Mouse (Mus musculus) hindbrain, embryonic 15.5 days (tissue): Measurements from ENCODE around the gene Rrm1. TPM values are rescaled to one million over a fixed set of nuclear protein-coding genes. Genes with fewer than 3 reads are reported as not detected.
"Not testable (repeated sequence)": the region's sequence is repeated elsewhere in the genome, so short reads cannot be mapped to it uniquely, and the experiment has no call there.

Experiments used
- ATAC-seq: fragments of 200-750 bp; cut with Nextera tagmentation; 2 replicates; pipeline ENCODE4 v1.8.0; 2017; ENCODE audit warnings: low read depth, moderate number of reproducible peaks, moderate TSS enrichment; ENCODE audit not compliant: low FRiP score
- H3K27ac ChIP-seq: fragments of 300-500 bp; sonication (generic); replicated peaks from 2 replicates; pipeline ENCODE4 v1.5.1; 2015; ENCODE audit warnings: mild to moderate bottlenecking, inconsistent platforms
- H3K27me3 ChIP-seq: fragments of 300-500 bp; sonication (generic); 2 replicates; pipeline ENCODE4 v1.6.1; 2015; ENCODE audit warnings: control low read depth, inconsistent platforms
- H3K36me3 ChIP-seq: fragments of 300-500 bp; sonication (generic); 2 replicates; pipeline ENCODE4 v1.6.1; 2015; ENCODE audit warnings: control low read depth, inconsistent platforms
- H3K4me1 ChIP-seq: fragments of 300-500 bp; sonication (generic); replicated peaks from 2 replicates; pipeline ENCODE4 v1.6.1; 2015; ENCODE audit warnings: control low read depth, inconsistent platforms
- H3K4me2 ChIP-seq: fragments of 300-500 bp; sonication (generic); 2 replicates; pipeline ENCODE4 v1.6.1; 2015; ENCODE audit warnings: moderate library complexity, mild to moderate bottlenecking, inconsistent platforms
- H3K4me3 ChIP-seq: fragments of 300-500 bp; sonication (generic); 2 replicates; pipeline ENCODE4 v1.5.1; 2015; ENCODE audit warnings: mild to moderate bottlenecking, inconsistent platforms
- H3K9ac ChIP-seq: fragments of 300-500 bp; sonication (generic); 2 replicates; pipeline ENCODE4 v1.6.1; 2015; ENCODE audit warnings: inconsistent platforms
- H3K9me3 ChIP-seq: fragments of 300-500 bp; sonication (generic); 2 replicates; pipeline ENCODE4 v1.6.1; 2016; ENCODE audit warnings: control low read depth, inconsistent platforms
- WGBS: fragments of 180-500 bp; shearing (Covaris S2); methylation state at CpG from one replicate; pipeline ENCODE4 v1.1.7; 2015; 5-methylcytosine and 5-hydroxymethylcytosine counted together
- polyA plus RNA-seq: library from polyadenylated mRNA; unstranded; fragments of >200 nt; fragmentation: Nextera tagmentation; extraction: Ambion mirVana; gene quantifications from 2 replicates; pipeline ENCODE4 v1.2.1, GENCODE M21; 2015

Gene Rrm1
- polyA plus RNA-seq, result 51.4 and 61.4 TPM in 2 replicates

DNA sequence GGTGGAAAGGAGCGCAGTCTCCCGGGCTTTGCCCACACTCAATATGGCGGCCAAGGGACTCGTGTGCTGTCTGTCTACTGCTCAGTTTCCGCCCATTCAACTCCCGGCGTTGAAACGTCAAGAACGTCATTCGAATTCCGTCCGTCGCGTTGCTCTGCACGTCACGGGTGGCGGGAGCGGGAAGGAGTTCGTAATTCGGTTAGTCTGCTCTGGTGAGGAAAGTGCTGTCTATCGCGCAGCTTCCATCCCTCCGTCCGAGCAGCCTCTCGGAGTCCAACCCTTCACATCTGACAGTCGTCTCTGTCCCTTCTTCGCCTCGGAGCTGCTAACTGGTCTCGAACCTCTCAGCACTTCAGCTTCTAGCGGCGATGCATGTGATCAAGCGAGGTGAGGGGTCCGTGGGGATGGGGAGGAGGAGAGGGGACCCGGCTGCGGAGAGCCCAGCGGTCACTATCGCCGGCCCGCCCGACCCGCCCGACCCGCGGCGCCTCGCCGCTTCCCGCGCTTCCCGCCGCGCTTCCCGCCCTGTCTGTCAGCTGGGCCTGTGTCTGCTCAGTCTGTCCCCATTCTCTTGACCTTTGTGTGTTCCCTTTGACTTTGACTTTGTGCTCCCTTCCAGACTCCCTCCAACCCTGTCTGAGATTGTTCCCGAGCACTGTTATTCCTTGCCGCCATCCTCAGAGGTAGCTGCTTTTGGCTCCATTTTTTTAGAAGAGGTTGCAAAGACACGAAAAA, at the start of gene Rrm1:
Gene Rrm1 (plus strand): TSS at position 39 of the 735 bp plus-strand sequence.
- Histone ChIP-seq H3K36me3 (peaks cover 7% of the 10 kb centered on the region), H3K9ac (peak within 1 kb of the TSS; percentile 69), H3K9me3 (no peaks in the 10 kb centered on the region), H3K27me3 (no peaks in the 10 kb centered on the region), H3K4me3 (peak within 1 kb of the TSS; percentile 80), H3K4me2 (peak within 1 kb of the TSS; percentile 78), H3K27ac (peak within 1 kb of the TSS; percentile 73), H3K4me1 (peaks cover 18% of the 10 kb centered on the region)
- under 1% methylated on average over 48 of the region's 56 CpGs for WGBS
- peak; percentile 99 for ATAC-seq

- Histone ChIP-seq H3K27ac (no peak overlapping the region), H3K4me1 (no peaks in the 10 kb centered on the region), H3K9me3 (no peaks in the 10 kb centered on the region), H3K4me2 (no peak overlapping the region), H3K27me3 (no peaks in the 10 kb centered on the region), H3K36me3 (no peaks in the 10 kb centered on the region), H3K4me3 (no peak overlapping the region), H3K9ac (no peak overlapping the region)
- 96% methylated on average over 2 of the region's 2 CpGs for WGBS
- no peak for ATAC-seq
Observed at GRCm38 (mm10) chr7:102393898-102394297, 47.6 kb upstream of the Rrm1 start.

DNA sequence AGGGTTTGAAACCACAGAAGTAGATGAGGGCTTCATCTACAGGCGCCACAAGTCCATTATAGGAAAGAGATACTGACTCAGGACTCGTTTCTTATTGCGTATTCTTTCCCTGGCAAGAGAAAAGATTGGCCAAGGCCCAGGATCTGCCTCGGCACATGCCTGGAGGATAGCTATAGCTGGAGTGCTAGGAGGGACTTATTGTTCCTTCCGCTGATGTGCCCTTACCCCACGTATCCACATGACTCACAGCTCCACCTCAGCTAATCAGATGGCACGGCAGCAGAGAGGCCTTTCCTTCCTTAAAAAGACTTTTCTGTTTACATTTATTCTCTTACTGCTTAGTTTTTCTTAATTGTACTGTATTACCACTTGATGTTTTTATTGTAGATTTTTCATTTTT, 45.6 kb upstream of the Rrm1 start:
- Histone ChIP-seq H3K9me3 (no peaks in the 10 kb centered on the region), H3K4me2 (no peak overlapping the region), H3K4me1 (no peaks in the 10 kb centered on the region), H3K27ac (no peak overlapping the region), H3K4me3 (no peak overlapping the region), H3K9ac (no peak overlapping the region), H3K36me3 (no peaks in the 10 kb centered on the region), H3K27me3 (no peaks in the 10 kb centered on the region)
- 84% methylated on average over 7 of the region's 7 CpGs for WGBS
- ATAC-seq, result no peak

DNA sequence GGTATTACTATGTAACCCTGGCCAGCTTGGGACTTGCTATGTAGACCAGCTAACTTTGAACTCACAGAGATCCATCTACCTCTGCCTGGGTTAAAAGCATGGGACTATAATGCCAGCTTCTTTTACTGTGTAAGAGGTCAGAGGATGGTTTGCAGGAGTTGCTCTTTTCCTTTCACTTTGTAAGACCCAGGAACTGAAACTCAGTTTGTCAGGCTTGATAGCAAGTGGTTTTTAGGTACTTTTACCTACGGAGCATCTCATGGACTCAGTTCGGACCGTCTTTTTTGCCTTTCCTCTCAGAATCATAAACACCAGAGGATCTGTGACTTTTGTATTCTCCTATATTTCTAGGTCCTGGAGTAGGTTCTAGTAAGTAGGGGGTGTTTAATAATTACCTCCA, 45.2 kb upstream of the Rrm1 start:
- 96% methylated on average over 3 of the region's 3 CpGs for WGBS
- Histone ChIP-seq H3K36me3 (no peaks in the 10 kb centered on the region), H3K27me3 (no peaks in the 10 kb centered on the region), H3K4me3 (no peak overlapping the region), H3K9me3 (no peaks in the 10 kb centered on the region), H3K27ac (no peak overlapping the region), H3K4me2 (no peak overlapping the region), H3K9ac (no peak overlapping the region), H3K4me1 (no peaks in the 10 kb centered on the region)
- ATAC-seq, result no peak

DNA sequence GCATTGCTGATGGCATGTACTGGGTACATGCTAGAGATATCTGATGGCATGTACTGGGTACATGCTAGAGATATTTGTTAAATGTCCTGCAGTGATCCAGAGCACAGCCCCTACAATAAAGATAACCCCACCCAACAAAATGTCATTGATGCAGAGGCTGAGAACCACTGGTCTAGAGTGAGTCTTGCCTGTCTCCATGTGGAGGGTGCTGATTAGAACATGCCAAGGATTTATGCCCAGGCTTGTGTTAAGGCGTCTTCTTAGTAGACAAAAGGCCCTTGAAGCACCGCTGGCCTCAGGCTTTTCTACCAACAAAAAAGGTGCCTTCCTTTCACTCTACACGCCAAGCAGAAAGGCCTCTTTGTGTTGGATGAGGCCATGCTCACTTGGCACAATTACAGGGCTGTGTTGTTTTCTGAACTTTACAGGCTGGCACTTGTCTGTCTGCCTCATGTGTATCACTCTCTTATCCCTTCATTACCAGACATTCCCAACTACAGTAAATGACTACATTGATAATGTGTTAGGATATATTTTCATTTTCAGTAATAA, 42.2 kb upstream of the Rrm1 start:
- ATAC-seq, result no peak
- H3K9ac ChIP-seq, result no peak overlapping the region
- no peaks in the 10 kb centered on the region for H3K4me1 ChIP-seq
- H3K27me3 ChIP-seq, result no peaks in the 10 kb centered on the region
- WGBS, result 43% methylated on average over 3 of the region's 3 CpGs
- H3K4me2 ChIP-seq, result no peak overlapping the region
- no peak overlapping the region for H3K4me3 ChIP-seq
- no peak overlapping the region for H3K27ac ChIP-seq
- no peaks in the 10 kb centered on the region for H3K36me3 ChIP-seq
- no peaks in the 10 kb centered on the region for H3K9me3 ChIP-seq

GRCm38 (mm10) chr7:102404118-102404517, 37.4 kb upstream of the Rrm1 start:
- Histone ChIP-seq H3K27ac (no peak overlapping the region), H3K4me1 (no peaks in the 10 kb centered on the region), H3K4me2 (no peak overlapping the region), H3K4me3 (no peak overlapping the region), H3K36me3 (no peaks in the 10 kb centered on the region), H3K9me3 (no peaks in the 10 kb centered on the region), H3K9ac (no peak overlapping the region), H3K27me3 (no peaks in the 10 kb centered on the region)
- no peak for ATAC-seq
- WGBS, result 96% methylated on average over 2 of the region's 2 CpGs

- Histone ChIP-seq H3K4me1 (no peaks in the 10 kb centered on the region), H3K27me3 (no peaks in the 10 kb centered on the region)
- no peak for ATAC-seq
Observed at GRCm38 (mm10) chr7:102407440-102407839, 34.1 kb upstream of the Rrm1 start.

GRCm38 (mm10) chr7:102415272-102415671, 26.2 kb upstream of the Rrm1 start:
- ATAC-seq, H3K9me3 ChIP-seq, H3K4me2 ChIP-seq, H3K27ac ChIP-seq, H3K9ac ChIP-seq, H3K4me3 ChIP-seq, H3K36me3 ChIP-seq, H3K27me3 ChIP-seq, H3K4me1 ChIP-seq: not testable (repeated sequence)
- 90% methylated on average over 9 of the region's 9 CpGs for WGBS

More at GRCm38 (mm10) chr7:102407440-102407839, 34.1 kb upstream of the Rrm1 start:
- H3K9ac ChIP-seq, result no peak overlapping the region
- H3K36me3 ChIP-seq, result 0 out of 2 replicates have a peak, but pooled peaks cover 3% of the 10 kb centered on the region
- no peak overlapping the region for H3K4me2 ChIP-seq
- H3K9me3 ChIP-seq, result no peaks in the 10 kb centered on the region
- H3K27ac ChIP-seq, result no peak overlapping the region
- no peak overlapping the region for H3K4me3 ChIP-seq

DNA sequence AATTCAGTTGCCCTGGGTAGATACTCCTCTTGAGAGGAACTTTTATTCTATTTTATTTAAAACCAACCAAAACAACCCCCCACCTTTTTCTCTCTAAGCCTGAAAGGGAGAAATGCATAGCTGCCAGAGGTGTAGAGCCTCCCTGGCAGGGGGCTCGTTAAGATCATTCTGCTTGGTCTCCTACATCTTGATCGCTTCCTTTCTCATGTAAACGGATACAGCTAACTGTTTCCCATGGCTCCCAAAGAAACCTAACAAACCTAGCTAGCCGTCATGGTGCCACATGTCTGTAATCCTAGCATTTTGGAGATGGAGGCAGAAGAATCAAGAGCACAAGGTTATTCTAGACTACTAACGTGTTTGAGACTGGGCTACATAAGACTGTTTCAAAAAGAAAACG, 25.7 kb upstream of the Rrm1 start:
- no peak for ATAC-seq
- Histone ChIP-seq H3K4me1 (no peaks in the 10 kb centered on the region), H3K36me3 (0 out of 2 replicates have a peak, but pooled peaks cover 3% of the 10 kb centered on the region), H3K4me2 (no peak overlapping the region), H3K9me3 (no peaks in the 10 kb centered on the region), H3K27ac (no peak overlapping the region), H3K9ac (no peak overlapping the region), H3K4me3 (no peak overlapping the region), H3K27me3 (no peaks in the 10 kb centered on the region)
- 52% methylated on average over 6 of the region's 6 CpGs for WGBS

DNA sequence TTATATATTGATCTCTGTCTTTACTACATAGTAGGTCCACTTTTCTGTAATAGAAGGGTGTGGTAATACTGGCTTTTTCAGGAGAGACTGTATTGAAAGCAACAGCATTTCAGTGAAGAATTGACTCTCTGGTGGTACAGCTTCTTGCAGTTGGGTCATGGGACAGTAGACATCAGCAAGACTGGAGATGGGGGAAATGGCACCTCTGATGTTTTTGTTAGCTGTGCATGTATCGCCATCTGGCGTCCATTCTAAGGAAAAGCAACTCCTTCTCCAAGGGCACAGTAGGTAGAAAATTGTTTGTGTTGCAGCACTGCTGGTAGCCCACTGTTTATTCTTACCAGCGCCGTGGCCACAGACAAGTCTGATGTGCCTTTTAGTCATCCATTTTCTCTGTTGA, 24.1 kb upstream of the Rrm1 start:
- Histone ChIP-seq H3K4me1 (no peaks in the 10 kb centered on the region), H3K36me3 (no peaks in the 10 kb centered on the region), H3K27me3 (no peaks in the 10 kb centered on the region), H3K4me3 (no peak overlapping the region), H3K4me2 (no peak overlapping the region), H3K27ac (no peak overlapping the region), H3K9me3 (no peaks in the 10 kb centered on the region), H3K9ac (no peak overlapping the region)
- ATAC-seq, result peak; percentile 86
- WGBS, result 9% methylated on average over 4 of the region's 4 CpGs

- Histone ChIP-seq H3K4me1 (no peaks in the 10 kb centered on the region), H3K9ac (no peak overlapping the region), H3K27ac (no peak overlapping the region), H3K4me2 (no peak overlapping the region), H3K36me3 (no peaks in the 10 kb centered on the region), H3K27me3 (no peaks in the 10 kb centered on the region), H3K9me3 (no peaks in the 10 kb centered on the region), H3K4me3 (no peak overlapping the region)
- 95% methylated on average over 2 of the region's 2 CpGs for WGBS
- ATAC-seq, result no peak
Observed at GRCm38 (mm10) chr7:102422036-102422435, 19.5 kb upstream of the Rrm1 start.

- H3K4me1 ChIP-seq, result no peaks in the 10 kb centered on the region
- no peaks in the 10 kb centered on the region for H3K36me3 ChIP-seq
- WGBS, result 53% methylated on average over 6 of the region's 6 CpGs
- no peaks in the 10 kb centered on the region for H3K9me3 ChIP-seq
- H3K9ac ChIP-seq, result no peak overlapping the region
- no peaks in the 10 kb centered on the region for H3K27me3 ChIP-seq
- no peak for ATAC-seq
- no peak overlapping the region for H3K27ac ChIP-seq
- H3K4me2 ChIP-seq, result no peak overlapping the region
- H3K4me3 ChIP-seq, result no peak overlapping the region
Observed at GRCm38 (mm10) chr7:102425933-102426685, 15.4 kb upstream of the Rrm1 start.
